Comparison of ENCODE assay signal across 26 mouse cellular contexts in genomic region chr11:65754161-65754560, GRCm38 (mm10). TPM values are rescaled to one million over a fixed set of nuclear protein-coding genes. Genes with fewer than 3 reads are reported as not detected.
DNase-seq lines count a peak whose midpoint lies in the region; ATAC-seq and TF ChIP-seq lines count a peak whose summit lies in the region.
"Had no signal": no experiment of that assay in that cellular context is flagged by ENCODE, and none has a peak within 500 bp of the region (broad histone marks: within the 10 kb centered on the region; RNA-seq: fewer than 3 reads in every experiment).

No protein-coding gene starts in this region.

- no peak for TF ChIP-seq EP300 in heart, postnatal 0 days (IDR thresholded peaks at IDR 0.05; ENCODE audit: low read depth)

- no peak overlapping the region for H3K4me3 ChIP-seq in gastrocnemius, adult 2 months
- no peak overlapping the region for H3K4me3 ChIP-seq in heart, postnatal 0 days (ENCODE audit: low read depth, low read length)
- H3K4me3 ChIP-seq in liver, adult 2 months (ENCODE audit: insufficient read depth, low read depth, low read length) = no peak overlapping the region
- no peak overlapping the region for H3K4me3 ChIP-seq in liver, embryonic 12.5 days
- H3K4me3 ChIP-seq: erythroblast, embryonic 14.5 days; kidney, embryonic 15.5 days; limb, embryonic 10.5 days; limb, embryonic 15.5 days; midbrain, embryonic 10.5 days; midbrain, embryonic 15.5 days; neural tube, embryonic 15.5 days had no signal

- H3K9me3 ChIP-seq in heart, postnatal 0 days (replicated peaks; ENCODE audit: control insufficient read depth, low read length) = no peaks in the 10 kb centered on the region
- H3K9me3 ChIP-seq in liver, embryonic 12.5 days (replicated peaks) = no peaks in the 10 kb centered on the region
- H3K9me3 ChIP-seq: G1E; kidney, embryonic 15.5 days; limb, embryonic 10.5 days; limb, embryonic 15.5 days; midbrain, embryonic 10.5 days; midbrain, embryonic 15.5 days; neural tube, embryonic 15.5 days had no signal

- ATAC-seq in heart, postnatal 0 days (ENCODE audit: insufficient read depth, low read depth) = no peak
- ATAC-seq in liver, embryonic 12.5 days = no peak
- ATAC-seq: forebrain, embryonic 16.5 days; hindbrain, embryonic 16.5 days; midbrain, embryonic 15.5 days had no signal

- peaks cover 9% of the 10 kb centered on the region; the same call in 1 of the 2 replicates for H3K4me1 ChIP-seq in heart, postnatal 0 days (ENCODE audit: control insufficient read depth, insufficient read depth)
- H3K4me1 ChIP-seq in liver, adult 2 months (ENCODE audit: control insufficient read depth, insufficient read depth, low read length) = peaks cover 4% of the 10 kb centered on the region; the same call in 1 of the 2 replicates
- H3K4me1 ChIP-seq in liver, embryonic 12.5 days = peaks cover 15% of the 10 kb centered on the region
- H3K4me1 ChIP-seq: kidney, embryonic 15.5 days; limb, embryonic 10.5 days; limb, embryonic 15.5 days; midbrain, embryonic 10.5 days; midbrain, embryonic 15.5 days; neural tube, embryonic 15.5 days had no signal

- no peak for TF ChIP-seq CTCF in gastrocnemius, adult 2 months (IDR thresholded peaks at IDR 0.05)
- no peak for TF ChIP-seq CTCF in heart, postnatal 0 days (IDR thresholded peaks at IDR 0.05; ENCODE audit: low read depth)
- TF ChIP-seq CTCF in liver, adult 2 months (IDR thresholded peaks at IDR 0.05; ENCODE audit: low read depth, low read length) = no peak

- intact Hi-C loops in gastrocnemius, adult 2 months (cut with DNase I) = no loop called here
- intact Hi-C loops in gastrocnemius, postnatal 36 days (cut with DNase I) = no loop called here

- no peak for TF ChIP-seq POLR2A in liver, adult 2 months (IDR thresholded peaks at IDR 0.05; ENCODE audit: extremely low read depth, insufficient read depth, low read length)

- H3K36me3 ChIP-seq in heart, postnatal 0 days (replicated peaks; ENCODE audit: control insufficient read depth, insufficient read depth, low read length) = no peaks in the 10 kb centered on the region
- peaks cover 3% of the 10 kb centered on the region for H3K36me3 ChIP-seq in liver, adult 2 months (ENCODE audit: control insufficient read depth, insufficient read depth, low read length)
- H3K36me3 ChIP-seq in liver, embryonic 12.5 days = peaks cover 14% of the 10 kb centered on the region
- H3K36me3 ChIP-seq: kidney, embryonic 15.5 days; midbrain, embryonic 15.5 days; neural tube, embryonic 15.5 days had no signal

- no peak overlapping the region for H3K9ac ChIP-seq in heart, postnatal 0 days (replicated peaks; ENCODE audit: low read depth, low read length)
- H3K9ac ChIP-seq in liver, adult 2 months (ENCODE audit: low read depth, low read length) = no peak overlapping the region
- H3K9ac ChIP-seq in liver, embryonic 12.5 days = no peak overlapping the region
- H3K9ac ChIP-seq: kidney, embryonic 15.5 days; limb, embryonic 15.5 days; lung, embryonic 14.5 days; midbrain, embryonic 15.5 days; neural tube, embryonic 15.5 days had no signal

- no peak overlapping the region for H3K4me2 ChIP-seq in heart, postnatal 0 days (ENCODE audit: low read depth, low read length)
- no peak overlapping the region for H3K4me2 ChIP-seq in liver, embryonic 12.5 days
- H3K4me2 ChIP-seq: kidney, embryonic 15.5 days; limb, embryonic 15.5 days; lung, embryonic 14.5 days; midbrain, embryonic 15.5 days; neural tube, embryonic 15.5 days had no signal

- peak overlapping the region; percentile 63 for H3K27ac ChIP-seq in gastrocnemius, adult 2 months
- H3K27ac ChIP-seq in heart, postnatal 0 days (ENCODE audit: low read depth) = peak overlapping the region; percentile 69
- H3K27ac ChIP-seq in liver, adult 2 months (replicated peaks; ENCODE audit: insufficient read depth, low read depth, low read length) = no peak overlapping the region
- H3K27ac ChIP-seq in liver, embryonic 12.5 days = no peak overlapping the region
- H3K27ac ChIP-seq: kidney, embryonic 15.5 days; limb, embryonic 10.5 days; limb, embryonic 15.5 days; midbrain, embryonic 10.5 days; midbrain, embryonic 15.5 days; neural tube, embryonic 15.5 days had no signal

- DNase-seq in gastrocnemius, adult 2 months = no peak
- no peak for DNase-seq in gastrocnemius, postnatal 36 days
- no peak for DNase-seq in heart, postnatal 0 days (ENCODE audit: low spot score)
- no peak for DNase-seq in heart, adult 11 months
- peak; percentile 88 for DNase-seq in liver, adult 2 months (ENCODE audit: extremely low read depth, low read depth, low spot score)
- peak; percentile 41 for DNase-seq in skeletal muscle tissue, adult 2 months (ENCODE audit: low read depth, low spot score)
- DNase-seq: adrenal gland, adult 8-10 months; cerebellum, adult 2 months; cerebellum, postnatal 14 days; gastrocnemius, postnatal 10 days; lung, embryonic 14.5 days; retina, postnatal 1 day; right cerebral cortex, postnatal 14 days; thymus, adult 18-20 months; thymus, postnatal 25 days had no signal

- H3K27me3 ChIP-seq in heart, postnatal 0 days (ENCODE audit: control insufficient read depth, insufficient read depth, low read length) = no peaks in the 10 kb centered on the region
- no peaks in the 10 kb centered on the region for H3K27me3 ChIP-seq in liver, adult 2 months (ENCODE audit: control insufficient read depth, insufficient read depth, low read length)
- no peaks in the 10 kb centered on the region for H3K27me3 ChIP-seq in liver, embryonic 12.5 days (replicated peaks)
- H3K27me3 ChIP-seq: kidney, embryonic 15.5 days; limb, embryonic 15.5 days; midbrain, embryonic 15.5 days; neural tube, embryonic 15.5 days had no signal

- WGBS in heart, postnatal 0 days = 57% methylated on average over 4 of the region's 4 CpGs
- 24% methylated on average over 4 of the region's 4 CpGs for WGBS in liver, adult 2 months
- WGBS in liver, embryonic 12.5 days (ENCODE audit: insufficient replicate concordance) = 79% methylated on average over 4 of the region's 4 CpGs

- no peaks in the 10 kb centered on the region; the same call in 1 of the 2 replicates for H3K79me2 ChIP-seq in liver, adult 2 months (ENCODE audit: control insufficient read depth, insufficient read depth, low read length)

RNA-seq across cellular contexts. Expression of gene Map2k4, which starts 33.9 kb away (rescaled TPM):
- total RNA-seq in gastrocnemius, adult 2 months (2021) = 10 to 100 TPM; 61.3 to 77.9 TPM
- total RNA-seq in gastrocnemius, postnatal 36 days (2021) = 10 to 100 TPM; 66.3 to 66.9 TPM
- total RNA-seq in heart, postnatal 0 days (2014; rRNA removed; ENCODE audit: low replicate concordance) = 77.9 and 105 TPM in 2 replicates
- polyA plus RNA-seq in heart, postnatal 0 days (2015; fragmentation: Nextera tagmentation; extraction: Ambion mirVana) = 50.0 and 55.5 TPM in 2 replicates
- total RNA-seq in liver, adult 2 months (2014; rRNA removed) = 23.3 and 27.1 TPM in 2 replicates
- polyA plus RNA-seq in liver, adult 2 months (2012; rRNA removed) = 11.4 and 11.6 TPM in 2 replicates
- polyA plus RNA-seq in liver, embryonic 12.5 days (2016; fragmentation: Nextera tagmentation; extraction: Ambion mirVana) = 43.6 and 44.3 TPM in 2 replicates

RNA-seq across cellular contexts. Expression of gene Zkscan6, which starts 52.8 kb away (rescaled TPM):
- total RNA-seq in gastrocnemius, adult 2 months (2021) = 1 to 10 TPM; 2.5 to 2.7 TPM
- 1 to 10 TPM; 1.4 to 2.6 TPM for total RNA-seq in gastrocnemius, postnatal 36 days (2021)
- total RNA-seq in heart, postnatal 0 days (2014; rRNA removed; ENCODE audit: low replicate concordance) = 9.1 and 14.3 TPM in 2 replicates
- 7.3 and 8.3 TPM in 2 replicates for polyA plus RNA-seq in heart, postnatal 0 days (2015; fragmentation: Nextera tagmentation; extraction: Ambion mirVana)
- total RNA-seq in liver, adult 2 months (2014; rRNA removed) = 3.3 and 3.5 TPM in 2 replicates
- polyA plus RNA-seq in liver, adult 2 months (2012; rRNA removed) = 1.7 and 1.9 TPM in 2 replicates
- 7.5 and 8.9 TPM in 2 replicates for polyA plus RNA-seq in liver, embryonic 12.5 days (2016; fragmentation: Nextera tagmentation; extraction: Ambion mirVana)

Comparison
In these comparisons a context has a peak if more than half of its experiments do, and no peak if none do; other contexts are left out.
1. DNase-seq: peak in liver, adult 2 months (single experiment) and skeletal muscle tissue, adult 2 months (single experiment); none in gastrocnemius, adult 2 months (single experiment), gastrocnemius, postnatal 36 days (0 of 2), heart, postnatal 0 days (single experiment) and heart, adult 11 months (single experiment).
2. H3K27ac ChIP-seq: peak in gastrocnemius, adult 2 months (single experiment) and heart, postnatal 0 days (single experiment); none in liver, adult 2 months (single experiment) and liver, embryonic 12.5 days (single experiment).